Mouse (Mus musculus) ES-Bruce4 (cell line): Measurements from ENCODE around the gene Ggnbp2. TPM values are rescaled to one million over a fixed set of nuclear protein-coding genes. Genes with fewer than 3 reads are reported as not detected.

ENCODE experiments used
- H3K27ac ChIP-seq: 2 replicates; pipeline ENCODE4 v1.5.1; 2012; ENCODE audit warnings: low read length, inconsistent platforms; ENCODE audit not compliant: insufficient read depth
- H3K27me3 ChIP-seq: 2 replicates; pipeline ENCODE4 v1.6.1; 2012; ENCODE audit warnings: mild to moderate bottlenecking, low read length, inconsistent platforms; ENCODE audit not compliant: control insufficient read depth, poor library complexity, insufficient read depth, severe bottlenecking
- H3K36me3 ChIP-seq: 2 replicates; pipeline ENCODE4 v1.6.1; 2012; ENCODE audit warnings: inconsistent platforms, mild to moderate bottlenecking, low read length, moderate library complexity; ENCODE audit not compliant: control insufficient read depth, poor library complexity, insufficient read depth, severe bottlenecking
- H3K4me1 ChIP-seq: one replicate; pipeline ENCODE4 v1.8.1; 2011; ENCODE audit warnings: low read length; ENCODE audit not compliant: control insufficient read depth, insufficient read depth
- H3K4me3 ChIP-seq: 2 replicates; pipeline ENCODE4 v1.5.1; 2011; ENCODE audit warnings: low read depth, mild to moderate bottlenecking, low read length
- H3K9ac ChIP-seq: 2 replicates; pipeline ENCODE4 v1.6.1; 2012; ENCODE audit warnings: low read depth, mild to moderate bottlenecking, inconsistent platforms; ENCODE audit not compliant: poor library complexity, severe bottlenecking
- H3K9me3 ChIP-seq: replicated peaks from 2 replicates; pipeline ENCODE4 v1.6.1; 2012; ENCODE audit warnings: mild to moderate bottlenecking, low read length, inconsistent platforms; ENCODE audit not compliant: control insufficient read depth, poor library complexity, insufficient read depth, severe bottlenecking
- CTCF ChIP-seq: IDR thresholded peaks from one replicate; pipeline ENCODE4 v1.8.1; 2011; ENCODE audit warnings: low read depth, low read length
- EP300 ChIP-seq: IDR thresholded peaks from 2 replicates; pipeline ENCODE4 v1.6.1; 2011; ENCODE audit warnings: low read depth, low read length; ENCODE audit not compliant: insufficient read depth
- POLR2A ChIP-seq: IDR thresholded peaks from one replicate; pipeline ENCODE4 v1.8.1; 2011; ENCODE audit warnings: low read length; ENCODE audit not compliant: insufficient read depth
- polyA plus RNA-seq: library from polyadenylated mRNA; stranded (reverse); fragments of >200 nt; gene quantifications from 2 replicates; pipeline ENCODE4 v1.2.4, GENCODE M21; 2011; ENCODE audit warnings: low read depth; ENCODE audit not compliant: missing spikeins, insufficient read depth, insufficient read length

The Ggnbp2 gene
- polyA plus RNA-seq, 1 experiment: 86.0 TPM

DNA sequence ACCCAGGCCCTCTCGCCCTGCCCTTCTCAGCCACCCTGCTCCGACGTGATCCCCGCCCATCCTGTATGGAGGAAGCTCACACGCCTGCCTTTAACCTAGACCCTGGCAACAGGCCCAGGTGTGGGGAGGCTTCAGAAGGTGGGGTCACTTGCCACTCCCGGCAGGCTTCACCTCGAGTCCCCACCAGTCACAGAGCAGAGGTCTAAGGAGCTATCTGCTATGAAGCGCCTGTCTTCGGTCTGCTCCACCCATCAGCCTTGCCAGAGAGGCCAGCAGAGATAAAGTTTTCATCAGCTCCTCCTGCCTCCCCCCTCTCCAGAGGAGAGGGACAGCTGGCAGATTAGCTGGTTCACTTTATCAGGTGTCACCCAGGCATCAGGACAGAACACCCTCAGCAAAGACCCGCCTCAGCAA is 47.1 kb downstream of the Ggnbp2 start:
- H3K27ac ChIP-seq: no peak overlapping the region
- no peaks in the 10 kb centered on the region for H3K27me3 ChIP-seq
- H3K9ac ChIP-seq: no peak overlapping the region
- H3K4me1 ChIP-seq: no peaks in the 10 kb centered on the region
- TF ChIP-seq POLR2A (no peak), CTCF (no peak), EP300 (no peak)
- no peaks in the 10 kb centered on the region for H3K9me3 ChIP-seq
- no peaks in the 10 kb centered on the region for H3K36me3 ChIP-seq
- no peak overlapping the region for H3K4me3 ChIP-seq

- Histone ChIP-seq H3K27ac (no peak overlapping the region), H3K4me1 (no peaks in the 10 kb centered on the region), H3K36me3 (no peaks in the 10 kb centered on the region), H3K9me3 (no peaks in the 10 kb centered on the region), H3K27me3 (no peaks in the 10 kb centered on the region), H3K9ac (no peak overlapping the region), H3K4me3 (no peak overlapping the region)
- TF ChIP-seq POLR2A: no peak
- no peak for TF ChIP-seq CTCF
These were observed 48.1 kb downstream of the Ggnbp2 start for GRCm38 (mm10) chr11:84822487-84822886.

GRCm38 (mm10) chr11:84821131-84821770 is 49.4 kb downstream of the Ggnbp2 start:
- Histone ChIP-seq H3K9ac (no peak overlapping the region), H3K4me1 (no peaks in the 10 kb centered on the region), H3K9me3 (no peaks in the 10 kb centered on the region), H3K27ac (no peak overlapping the region), H3K27me3 (no peaks in the 10 kb centered on the region), H3K36me3 (no peaks in the 10 kb centered on the region), H3K4me3 (no peak overlapping the region)
- TF ChIP-seq CTCF (no peak), POLR2A (no peak), EP300 (no peak)

GRCm38 (mm10) chr11:84818961-84819692 is 51.5 kb downstream of the Ggnbp2 start, which contains the start of gene Mrm1:
TSS of gene Mrm1 (minus strand) at chr11:84819515.
- Histone ChIP-seq H3K4me3 (peak within 1 kb of the TSS; percentile 82), H3K27me3 (no peaks in the 10 kb centered on the region), H3K4me1 (no peaks in the 10 kb centered on the region), H3K36me3 (no peaks in the 10 kb centered on the region), H3K27ac (peak within 1 kb of the TSS; percentile 35; the same call in 1 of the 2 replicates), H3K9me3 (no peaks in the 10 kb centered on the region), H3K9ac (peak within 1 kb of the TSS; percentile 78)
- TF ChIP-seq POLR2A: peak; percentile 23
- TF ChIP-seq EP300: peak; percentile 64; the same call in 1 of the 2 replicates
- peak; percentile 83 for TF ChIP-seq CTCF

DNA sequence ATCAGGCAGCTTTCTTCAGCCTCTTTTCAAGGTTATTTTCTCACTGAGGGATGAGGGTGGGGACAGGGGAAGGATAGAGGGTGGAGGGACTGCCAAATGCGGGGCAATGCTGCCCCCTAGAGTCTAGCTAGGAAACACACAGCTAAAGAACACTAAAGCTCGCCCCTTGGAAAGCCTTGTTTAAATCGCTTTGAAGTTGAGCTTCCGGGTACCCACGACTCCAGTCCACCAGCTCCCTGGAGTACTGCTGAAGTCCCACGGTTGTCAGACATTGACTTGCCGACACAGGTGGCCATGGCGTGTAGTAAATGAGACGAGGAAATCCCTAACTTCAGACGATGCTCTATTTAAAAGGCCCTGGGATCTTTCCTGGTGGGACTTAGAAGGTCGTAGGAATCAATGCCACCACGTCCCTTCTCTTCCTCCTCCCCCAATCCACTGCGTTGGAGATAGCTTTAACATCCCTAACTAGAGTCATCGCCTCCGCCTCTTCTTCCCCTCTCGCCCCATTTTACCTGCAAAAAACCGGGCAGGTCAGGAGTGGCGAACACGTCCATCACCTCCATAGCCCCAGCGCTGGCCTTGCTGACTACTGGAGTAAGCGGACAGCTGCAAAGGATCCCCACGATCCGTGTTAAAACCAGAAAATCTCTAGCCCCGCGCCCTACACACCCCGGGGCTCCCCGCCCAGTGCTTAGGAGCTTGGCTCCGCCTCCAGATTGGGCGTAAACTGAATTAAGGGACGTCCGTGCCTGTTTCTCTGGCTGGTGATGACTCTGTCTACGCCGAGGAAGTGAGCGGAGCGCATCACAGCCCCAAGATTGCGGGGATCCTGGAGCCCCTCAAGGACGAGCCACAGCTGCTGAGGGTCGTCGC is 52.3 kb downstream of the Ggnbp2 start:
- Histone ChIP-seq H3K27me3 (no peaks in the 10 kb centered on the region), H3K27ac (peak overlapping the region; percentile 35; the same call in 1 of the 2 replicates)
- TF ChIP-seq EP300: no peak
- TF ChIP-seq POLR2A: no peak
- TF ChIP-seq CTCF: peak; percentile 83

More for the DNA sequence above, 52.3 kb downstream of the Ggnbp2 start:
- Histone ChIP-seq H3K36me3 (no peaks in the 10 kb centered on the region), H3K4me1 (no peaks in the 10 kb centered on the region), H3K4me3 (peak overlapping the region; percentile 82), H3K9ac (peak overlapping the region; percentile 78), H3K9me3 (no peaks in the 10 kb centered on the region)
